Mouse (Mus musculus) stomach, postnatal 0 days (tissue): ENCODE measurements around the gene Dip2b.

Experiments used
- CTCF ChIP-seq: IDR thresholded peaks from 2 replicates; pipeline ENCODE4 v1.5.1; 2016; ENCODE audit warnings: antibody characterized with exemption, low read depth, mild to moderate bottlenecking, moderate library complexity
- EP300 ChIP-seq: optimal IDR thresholded peaks from 2 replicates; pipeline ENCODE3; 2016; ENCODE audit warnings: antibody characterized with exemption

GRCm38 (mm10) chr15:100116325-100116724 lies 77.9 kb downstream of the Dip2b start:
- no peak for TF ChIP-seq CTCF
- TF ChIP-seq EP300: no peak
